Mouse (Mus musculus) spleen, adult 2 months (tissue): Measurements from ENCODE around the gene Pxmp4. TPM values are rescaled to one million over a fixed set of nuclear protein-coding genes. Genes with fewer than 3 reads are reported as not detected.

Experiments
- DNase-seq, 2 experiments: peaks; one replicate each; pipeline versions ENCODE4 v3.0.0 to v3.0.0-alpha.2; 2012 to 2021; ENCODE audit warnings: low spot score in 2 of 2, low read depth in 1 of 2
- H3K27ac ChIP-seq: fragments of 200-500 bp; 2 replicates; pipeline ENCODE4 v1.5.1; 2012; ENCODE audit warnings: low read length, inconsistent platforms; ENCODE audit not compliant: insufficient read depth
- H3K27me3 ChIP-seq: fragments of 200-500 bp; 2 replicates; pipeline ENCODE4 v1.6.1; 2012; ENCODE audit warnings: mild to moderate bottlenecking, moderate library complexity, low read length, inconsistent platforms; ENCODE audit not compliant: control insufficient read depth, insufficient read depth
- H3K36me3 ChIP-seq: fragments of 200-500 bp; 2 replicates; pipeline ENCODE4 v1.6.1; 2012; ENCODE audit warnings: mild to moderate bottlenecking, low read length, inconsistent platforms; ENCODE audit not compliant: control insufficient read depth, insufficient read depth
- H3K4me1 ChIP-seq: fragments of 200-500 bp; 2 replicates; pipeline ENCODE4 v1.6.1; 2011; ENCODE audit warnings: inconsistent platforms; ENCODE audit not compliant: control insufficient read depth, insufficient read depth, insufficient read length
- H3K4me3 ChIP-seq: fragments of 200-500 bp; 2 replicates; pipeline ENCODE4 v1.5.1; 2011; ENCODE audit warnings: mild to moderate bottlenecking, inconsistent platforms; ENCODE audit not compliant: insufficient read depth, insufficient read length; ENCODE audit errors: extremely low read depth
- CTCF ChIP-seq: fragments of 200-500 bp; IDR thresholded peaks from 2 replicates; pipeline ENCODE4 v1.5.1; 2011; ENCODE audit warnings: mild to moderate bottlenecking, inconsistent platforms; ENCODE audit not compliant: insufficient read depth, insufficient read length, insufficient replicate concordance; ENCODE audit errors: extremely low read depth
- POLR2A ChIP-seq: fragments of 200-500 bp; IDR thresholded peaks from 2 replicates; pipeline ENCODE4 v1.6.1; 2011; ENCODE audit warnings: low read depth, low read length, inconsistent platforms
- WGBS: fragments of 180-500 bp; shearing (Covaris S2); methylation state at CpG from one replicate; pipeline ENCODE4 v1.1.7; 2018; 5-methylcytosine and 5-hydroxymethylcytosine counted together
- polyA plus RNA-seq: library from polyadenylated mRNA; depleted of rRNA; stranded (reverse); fragments of >200 nt; gene quantifications from 2 replicates; pipeline ENCODE4 v1.2.3, GENCODE M21; 2012; rRNA removed

The Pxmp4 gene
- polyA plus RNA-seq, result 14.6 and 20.3 TPM in 2 replicates

GRCm38 (mm10) chr2:154603638-154604153 lies at the start of gene Pxmp4:
Gene Pxmp4, minus strand, starts transcription at chr2:154603708.
- peak within 1 kb of the TSS; percentile 87 for H3K4me3 ChIP-seq
- H3K36me3 ChIP-seq, result no peaks in the 10 kb centered on the region
- peaks cover 5% of the 10 kb centered on the region; the same call in 1 of the 2 replicates for H3K4me1 ChIP-seq
- H3K27me3 ChIP-seq, result no peaks in the 10 kb centered on the region
- H3K27ac ChIP-seq, result peak within 1 kb of the TSS; percentile 83
- DNase-seq, result peak; percentile 97 to 99
- under 1% methylated on average over 13 of the region's 13 CpGs for WGBS
- TF ChIP-seq POLR2A, result peak; percentile 39
- no peak for TF ChIP-seq CTCF

GRCm38 (mm10) chr2:154651363-154651762 lies 47.9 kb upstream of the Pxmp4 start, which contains the start of gene Chmp4b:
Gene Chmp4b, plus strand, starts transcription at chr2:154651705.
- Histone ChIP-seq H3K4me3 (no peak within 1 kb of the TSS), H3K27ac (no peak within 1 kb of the TSS), H3K4me1 (0 out of 2 replicates have a peak, but pooled peaks cover 2% of the 10 kb centered on the region), H3K36me3 (no peaks in the 10 kb centered on the region), H3K27me3 (no peaks in the 10 kb centered on the region)
- no peak for TF ChIP-seq CTCF
- TF ChIP-seq POLR2A, result no peak
- no peak for DNase-seq
- 82% methylated on average over 8 of the region's 8 CpGs for WGBS

GRCm38 (mm10) chr2:154650404-154650803 lies 46.9 kb upstream of the Pxmp4 start:
- TF ChIP-seq POLR2A, result no peak
- no peak for TF ChIP-seq CTCF
- no peak overlapping the region for H3K4me3 ChIP-seq
- no peak overlapping the region for H3K27ac ChIP-seq
- H3K27me3 ChIP-seq, result no peaks in the 10 kb centered on the region
- no peaks in the 10 kb centered on the region for H3K4me1 ChIP-seq
- 90% methylated on average over 3 of the region's 3 CpGs for WGBS
- H3K36me3 ChIP-seq, result 0 out of 2 replicates have a peak, but pooled peaks cover 1% of the 10 kb centered on the region
- no peak for DNase-seq

- Histone ChIP-seq H3K36me3 (peaks cover 2% of the 10 kb centered on the region; the same call in 1 of the 2 replicates), H3K27ac (no peak overlapping the region), H3K27me3 (no peaks in the 10 kb centered on the region), H3K4me3 (no peak overlapping the region), H3K4me1 (no peaks in the 10 kb centered on the region)
- peak in 1 of 2 experiments; percentile 26 for DNase-seq
- no peak for TF ChIP-seq POLR2A
- peak; percentile 18; the same call in 1 of the 2 replicates for TF ChIP-seq CTCF
- WGBS, result 41% methylated on average over 3 of the region's 3 CpGs
Observed at GRCm38 (mm10) chr2:154648086-154648485, 44.6 kb upstream of the Pxmp4 start.

GRCm38 (mm10) chr2:154646634-154647033 lies 43.1 kb upstream of the Pxmp4 start:
- 82% methylated on average over 5 of the region's 5 CpGs for WGBS
- Histone ChIP-seq H3K27ac (no peak overlapping the region), H3K4me1 (no peaks in the 10 kb centered on the region), H3K36me3 (peaks cover 5% of the 10 kb centered on the region; the same call in 1 of the 2 replicates), H3K4me3 (no peak overlapping the region), H3K27me3 (no peaks in the 10 kb centered on the region)
- DNase-seq, result no peak
- no peak for TF ChIP-seq POLR2A
- peak; percentile 12; the same call in 1 of the 2 replicates for TF ChIP-seq CTCF

- TF ChIP-seq CTCF (no peak), POLR2A (no peak)
- no peaks in the 10 kb centered on the region for H3K4me1 ChIP-seq
- no peak for DNase-seq
- no peak overlapping the region for H3K27ac ChIP-seq
- 85% methylated on average over 6 of the region's 6 CpGs for WGBS
- H3K27me3 ChIP-seq, result no peaks in the 10 kb centered on the region
- no peak overlapping the region for H3K4me3 ChIP-seq
- H3K36me3 ChIP-seq, result peaks cover 15% of the 10 kb centered on the region
Observed at GRCm38 (mm10) chr2:154642712-154643385, 39.3 kb upstream of the Pxmp4 start.

- no peak for DNase-seq
- no peaks in the 10 kb centered on the region for H3K27me3 ChIP-seq
- 94% methylated on average over 9 of the region's 9 CpGs for WGBS
- H3K36me3 ChIP-seq, result peaks cover 17% of the 10 kb centered on the region
- no peak overlapping the region for H3K27ac ChIP-seq
- H3K4me1 ChIP-seq, result no peaks in the 10 kb centered on the region
- H3K4me3 ChIP-seq, result no peak overlapping the region
- TF ChIP-seq POLR2A (no peak), CTCF (no peak)
Observed at GRCm38 (mm10) chr2:154642005-154642459, 38.5 kb upstream of the Pxmp4 start.
